Mouse (Mus musculus) kidney, adult 11 months (tissue): Measurements from ENCODE around the gene Atp10a.

Experiments used
- DNase-seq: peaks from one replicate; pipeline ENCODE4 v3.0.0; 2022

The Atp10a gene

GRCm38 (mm10) chr7:58655866-58656265 lies at the start of gene Atp10a:
Gene Atp10a (plus strand): TSS chr7:58656166.
- DNase-seq = no peak

- DNase-seq = no peak
Measured at GRCm38 (mm10) chr7:58618048-58618447, 37.9 kb upstream of the Atp10a start.

GRCm38 (mm10) chr7:58626305-58627155 lies 29.4 kb upstream of the Atp10a start:
- no peak for DNase-seq

- DNase-seq = no peak
Measured at GRCm38 (mm10) chr7:58627381-58627780, 28.6 kb upstream of the Atp10a start.

- DNase-seq = no peak
Measured at GRCm38 (mm10) chr7:58629233-58629632, 26.7 kb upstream of the Atp10a start.

- no peak for DNase-seq
Measured at GRCm38 (mm10) chr7:58633683-58634082, 22.3 kb upstream of the Atp10a start.

GRCm38 (mm10) chr7:58639676-58640075 lies 16.3 kb upstream of the Atp10a start:
- no peak for DNase-seq

GRCm38 (mm10) chr7:58640456-58640855 lies 15.5 kb upstream of the Atp10a start:
- DNase-seq = no peak

GRCm38 (mm10) chr7:58641916-58642315 lies 14.1 kb upstream of the Atp10a start:
- DNase-seq = no peak

GRCm38 (mm10) chr7:58647404-58647803 lies 8.6 kb upstream of the Atp10a start:
- DNase-seq = no peak

GRCm38 (mm10) chr7:58657913-58658789 lies 2.2 kb downstream of the Atp10a start:
- DNase-seq = peak; percentile 31

- no peak for DNase-seq
Measured at GRCm38 (mm10) chr7:58658790-58659405, 2.9 kb downstream of the Atp10a start.

- no peak for DNase-seq
Measured at GRCm38 (mm10) chr7:58660046-58660445, 4.1 kb downstream of the Atp10a start.

- DNase-seq = no peak
Measured at GRCm38 (mm10) chr7:58660665-58661064, 4.7 kb downstream of the Atp10a start.

GRCm38 (mm10) chr7:58661076-58661475 lies 5.1 kb downstream of the Atp10a start:
- no peak for DNase-seq

GRCm38 (mm10) chr7:58668617-58669016 lies 12.7 kb downstream of the Atp10a start:
- no peak for DNase-seq

GRCm38 (mm10) chr7:58676075-58676474 lies 20.1 kb downstream of the Atp10a start:
- no peak for DNase-seq

- no peak for DNase-seq
Measured at GRCm38 (mm10) chr7:58677111-58677805, 21.3 kb downstream of the Atp10a start.

GRCm38 (mm10) chr7:58685967-58686366 lies 30.0 kb downstream of the Atp10a start:
- DNase-seq = no peak

- DNase-seq = no peak
Measured at GRCm38 (mm10) chr7:58686573-58686972, 30.6 kb downstream of the Atp10a start.

GRCm38 (mm10) chr7:58686997-58687396 lies 31.0 kb downstream of the Atp10a start:
- DNase-seq = no peak

- DNase-seq = no peak
Measured at GRCm38 (mm10) chr7:58690069-58690923, 34.3 kb downstream of the Atp10a start.
